Mouse (Mus musculus) lung, adult 2 months (tissue): ENCODE measurements around the gene E130308A19Rik.

Experiments used
- CTCF ChIP-seq: fragments of 200-500 bp; IDR thresholded peaks from 2 replicates; pipeline ENCODE4 v1.5.1; 2011; ENCODE audit warnings: mild to moderate bottlenecking, low read length, control low read depth; ENCODE audit not compliant: insufficient read depth
- POLR2A ChIP-seq: fragments of 200-500 bp; IDR thresholded peaks from 2 replicates; pipeline ENCODE4 v1.6.1; 2011; ENCODE audit warnings: low read depth, mild to moderate bottlenecking, control low read depth, low read length, borderline replicate concordance; ENCODE audit errors: extremely low read depth

DNA sequence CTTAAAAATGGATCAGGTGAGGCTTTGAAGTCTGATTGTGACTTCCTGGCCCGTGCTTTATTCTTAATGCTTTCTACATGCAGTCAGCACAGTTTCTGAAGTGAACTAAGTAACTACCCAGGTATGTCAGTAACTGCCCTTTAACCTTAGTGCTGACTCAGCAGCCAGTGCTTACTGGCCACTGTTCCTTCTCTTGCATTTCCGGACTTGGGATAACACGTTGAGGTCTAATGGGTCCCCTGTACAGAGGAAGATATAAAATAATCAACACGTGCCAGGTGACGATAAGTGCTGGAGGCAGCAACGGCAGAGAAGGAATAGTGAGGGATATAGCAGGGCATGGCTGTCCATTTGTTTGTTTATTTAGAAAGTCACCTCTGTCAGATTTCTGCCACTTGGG, 88.5 kb downstream of the E130308A19Rik start:
- TF ChIP-seq CTCF (no peak), POLR2A (no peak)
